Mouse (Mus musculus): ENCODE measurements around the gene Krt79. TPM values are rescaled to one million over a fixed set of nuclear protein-coding genes. Genes with fewer than 3 reads are reported as not detected.

The Krt79 gene
- 0.33 and 0.37 TPM in 2 replicates for polyA plus RNA-seq (2012; rRNA removed)

DNA sequence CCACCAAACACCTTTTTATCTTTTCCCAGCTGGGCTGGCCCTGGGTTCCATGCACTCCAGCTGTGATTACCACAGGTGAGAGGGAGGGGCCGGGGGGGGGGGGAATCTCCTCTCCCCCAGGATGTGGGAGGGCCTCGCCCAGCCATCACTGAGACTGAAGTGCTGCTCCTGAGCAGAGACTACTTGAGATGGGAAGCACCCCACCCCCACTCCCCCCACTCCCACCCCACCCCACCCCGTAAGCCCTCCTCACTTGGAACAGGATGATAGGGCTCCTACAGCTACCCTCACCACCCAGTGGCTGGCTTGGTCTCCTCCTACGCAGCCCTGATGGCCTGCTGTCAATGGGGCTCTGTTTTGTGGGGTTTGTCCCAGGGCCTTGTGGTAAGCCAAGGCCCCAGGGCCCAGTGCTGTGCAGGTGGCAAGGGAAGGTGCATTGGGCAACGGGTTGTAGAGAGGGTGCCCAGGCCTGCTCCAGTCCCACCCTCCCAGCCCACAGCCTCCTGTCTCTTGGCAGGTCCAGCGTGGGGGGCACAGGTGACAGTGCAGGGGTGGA, at the start of gene Krt79:
TSS of gene Krt79 (minus strand) at position 51 of the 556 bp plus-strand sequence.
- TF ChIP-seq POLR2A (IDR thresholded peaks at IDR 0.05; ENCODE audit: low read depth, low read length) (no peak), CTCF (conservative IDR thresholded peaks at IDR 0.05; ENCODE audit: insufficient read depth, insufficient read length, low read depth, low read length) (no peak)
- no peaks in the 10 kb centered on the region for H3K4me1 ChIP-seq (ENCODE audit: control insufficient read depth, insufficient read depth, low read length)
- H3K36me3 ChIP-seq (ENCODE audit: control insufficient read depth, insufficient read depth, low read length): no peaks in the 10 kb centered on the region
- WGBS: 82% methylated on average over 6 of the region's 6 CpGs
- DNase-seq: no peak
- H3K27ac ChIP-seq (ENCODE audit: insufficient read depth, low read depth, low read length): no peak within 1 kb of the TSS
- H3K4me3 ChIP-seq (ENCODE audit: insufficient read depth, low read depth, low read length): no peak within 1 kb of the TSS
- no peaks in the 10 kb centered on the region for H3K27me3 ChIP-seq (replicated peaks; ENCODE audit: control insufficient read depth, insufficient read depth, low read length)

- Histone ChIP-seq H3K4me1 (ENCODE audit: control insufficient read depth, insufficient read depth, low read length) (0 out of 2 replicates have a peak, but pooled peaks cover 4% of the 10 kb centered on the region), H3K27ac (ENCODE audit: insufficient read depth, low read depth, low read length) (no peak overlapping the region), H3K27me3 (replicated peaks; ENCODE audit: control insufficient read depth, insufficient read depth, low read length) (no peaks in the 10 kb centered on the region), H3K36me3 (ENCODE audit: control insufficient read depth, insufficient read depth, low read length) (no peaks in the 10 kb centered on the region), H3K4me3 (ENCODE audit: insufficient read depth, low read depth, low read length) (no peak overlapping the region)
- no peak for TF ChIP-seq CTCF (conservative IDR thresholded peaks at IDR 0.05; ENCODE audit: insufficient read depth, insufficient read length, low read depth, low read length)
- no peak for TF ChIP-seq POLR2A (IDR thresholded peaks at IDR 0.05; ENCODE audit: low read depth, low read length)
- no peak for DNase-seq
- WGBS: 68% methylated on average over 8 of the region's 8 CpGs
These were observed 48.6 kb upstream of the Krt79 start for GRCm38 (mm10) chr15:101988714-101989113.

DNA sequence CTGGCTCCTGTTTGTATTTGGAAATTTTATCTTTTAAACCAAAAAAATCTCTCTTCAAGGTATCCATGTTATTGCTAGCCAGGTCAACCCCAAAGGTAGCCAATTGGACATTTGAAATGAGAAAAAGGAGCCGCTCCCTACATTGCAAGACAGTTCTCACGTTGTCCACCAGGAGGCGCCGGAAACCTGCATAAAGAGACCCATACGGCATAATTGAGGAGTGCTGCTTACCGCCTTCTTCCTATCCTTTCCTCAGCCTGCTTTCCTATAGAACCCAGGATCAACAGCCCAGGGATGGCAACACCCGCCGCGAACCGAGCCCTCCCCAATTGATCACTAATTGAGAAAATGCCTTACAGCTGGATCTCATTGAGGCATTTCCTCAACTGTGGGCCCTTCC, 48.0 kb upstream of the Krt79 start:
- H3K27ac ChIP-seq (ENCODE audit: insufficient read depth, low read depth, low read length): no peak overlapping the region
- TF ChIP-seq CTCF (conservative IDR thresholded peaks at IDR 0.05; ENCODE audit: insufficient read depth, insufficient read length, low read depth, low read length): peak; percentile 93
- no peak for TF ChIP-seq POLR2A (IDR thresholded peaks at IDR 0.05; ENCODE audit: low read depth, low read length)
- H3K4me3 ChIP-seq (ENCODE audit: insufficient read depth, low read depth, low read length): no peak overlapping the region
- H3K27me3 ChIP-seq (replicated peaks; ENCODE audit: control insufficient read depth, insufficient read depth, low read length): no peaks in the 10 kb centered on the region
- DNase-seq: peak; percentile 84
- under 1% methylated on average over 10 of the region's 10 CpGs for WGBS
- 0 out of 2 replicates have a peak, but pooled peaks cover 4% of the 10 kb centered on the region for H3K4me1 ChIP-seq (ENCODE audit: control insufficient read depth, insufficient read depth, low read length)
- no peaks in the 10 kb centered on the region for H3K36me3 ChIP-seq (ENCODE audit: control insufficient read depth, insufficient read depth, low read length)

DNA sequence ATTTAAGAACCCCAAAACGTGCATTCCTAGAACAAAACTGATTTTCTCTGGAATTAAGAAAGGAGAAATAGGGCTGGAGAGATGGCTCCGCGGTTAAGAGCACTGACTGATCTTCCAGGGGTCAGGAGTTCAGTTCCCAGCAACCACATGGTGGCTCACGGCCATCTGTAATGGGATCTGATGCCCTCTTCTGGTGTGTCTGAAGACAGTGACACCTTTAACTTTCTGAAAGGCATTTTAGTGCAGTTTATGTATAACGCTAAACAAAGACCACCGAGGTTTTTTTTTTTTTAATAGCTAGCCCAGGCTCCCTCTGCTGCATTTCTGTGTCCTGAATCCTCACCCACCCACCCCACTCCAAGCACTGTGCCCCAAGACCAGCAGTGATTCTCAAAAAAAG, 44.6 kb upstream of the Krt79 start:
- Histone ChIP-seq H3K27ac (ENCODE audit: insufficient read depth, low read depth, low read length) (no peak overlapping the region), H3K4me3 (ENCODE audit: insufficient read depth, low read depth, low read length) (no peak overlapping the region), H3K36me3 (ENCODE audit: control insufficient read depth, insufficient read depth, low read length) (no peaks in the 10 kb centered on the region), H3K27me3 (replicated peaks; ENCODE audit: control insufficient read depth, insufficient read depth, low read length) (no peaks in the 10 kb centered on the region), H3K4me1 (ENCODE audit: control insufficient read depth, insufficient read depth, low read length) (peaks cover 8% of the 10 kb centered on the region; the same call in 1 of the 2 replicates)
- WGBS: 7% methylated on average over 6 of the region's 6 CpGs
- no peak for DNase-seq
- TF ChIP-seq CTCF (conservative IDR thresholded peaks at IDR 0.05; ENCODE audit: insufficient read depth, insufficient read length, low read depth, low read length): 0 out of 2 replicates have a peak, but pooled peaks have one; percentile 13
- TF ChIP-seq POLR2A (IDR thresholded peaks at IDR 0.05; ENCODE audit: low read depth, low read length): no peak

DNA sequence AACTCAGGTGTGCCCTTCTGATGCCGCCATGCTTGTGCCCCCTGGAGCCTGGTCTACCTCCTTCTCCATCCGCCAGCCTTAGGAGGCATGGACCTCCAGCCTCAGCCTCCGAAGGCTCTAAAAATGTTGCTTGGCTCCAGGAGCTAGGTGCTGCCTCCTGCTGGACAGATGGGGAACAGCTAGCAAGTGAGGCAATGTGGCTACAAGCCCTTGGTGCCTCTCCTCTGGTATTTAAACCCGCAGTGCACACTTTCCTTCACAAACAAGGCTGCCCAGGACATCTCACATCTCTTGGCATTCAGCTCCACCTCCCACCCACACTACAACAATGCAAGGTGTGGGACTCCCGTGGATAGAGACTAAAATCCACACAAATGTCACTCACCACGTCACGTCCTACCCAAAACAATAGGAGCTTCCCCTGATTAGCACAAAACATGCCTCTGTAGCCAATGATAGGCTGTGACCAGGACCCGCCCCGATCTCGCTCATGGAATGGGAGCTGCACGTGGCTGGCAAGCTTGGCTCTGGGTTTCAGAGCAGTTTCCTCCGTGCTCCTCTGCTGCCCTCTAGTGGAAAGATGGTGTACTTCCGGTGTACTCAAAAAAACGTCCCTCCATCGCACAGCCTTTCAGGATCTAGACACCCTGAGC, 44.0 kb upstream of the Krt79 start:
- peak; percentile 96 for DNase-seq
- Histone ChIP-seq H3K4me1 (ENCODE audit: control insufficient read depth, insufficient read depth, low read length) (peaks cover 8% of the 10 kb centered on the region; the same call in 1 of the 2 replicates), H3K27me3 (replicated peaks; ENCODE audit: control insufficient read depth, insufficient read depth, low read length) (no peaks in the 10 kb centered on the region), H3K36me3 (ENCODE audit: control insufficient read depth, insufficient read depth, low read length) (no peaks in the 10 kb centered on the region), H3K27ac (ENCODE audit: insufficient read depth, low read depth, low read length) (peak overlapping the region; percentile 79; the same call in 1 of the 2 replicates), H3K4me3 (ENCODE audit: insufficient read depth, low read depth, low read length) (peak overlapping the region; percentile 24; the same call in 1 of the 2 replicates)
- WGBS: 4% methylated on average over 15 of the region's 15 CpGs
- TF ChIP-seq POLR2A (IDR thresholded peaks at IDR 0.05; ENCODE audit: low read depth, low read length) (no peak), CTCF (conservative IDR thresholded peaks at IDR 0.05; ENCODE audit: insufficient read depth, insufficient read length, low read depth, low read length) (peak; percentile 99)

DNA sequence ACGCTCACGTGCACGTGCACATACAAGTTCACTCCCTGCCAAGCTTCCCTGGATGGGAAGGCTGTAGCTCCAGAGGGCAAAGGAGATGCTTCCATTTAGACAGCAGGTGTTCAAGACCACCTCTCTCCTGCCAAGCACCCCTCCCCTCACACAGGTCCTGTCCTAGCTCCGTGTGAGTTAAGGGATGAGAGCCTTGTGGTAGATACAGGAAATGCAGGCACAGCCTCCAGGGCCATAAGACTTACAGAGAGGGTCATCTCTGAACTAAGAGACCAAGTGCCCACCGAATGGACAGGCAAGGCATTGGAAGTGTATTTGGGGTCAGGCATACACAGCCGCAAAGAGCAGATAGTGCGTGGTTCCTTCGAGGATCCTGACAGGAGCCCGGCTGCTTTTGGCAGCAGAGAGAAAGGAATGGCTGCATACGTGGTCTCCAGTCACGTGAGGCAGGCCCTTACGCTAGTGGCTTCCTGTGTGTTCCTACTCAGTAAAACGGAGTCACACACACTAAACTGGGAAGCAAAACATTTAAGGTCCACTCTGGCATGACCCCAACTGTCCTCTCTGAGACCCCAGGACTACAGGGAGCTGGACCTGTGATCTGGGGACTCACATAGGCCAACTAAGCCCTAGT, 43.3 kb upstream of the Krt79 start:
- Histone ChIP-seq H3K27me3 (replicated peaks; ENCODE audit: control insufficient read depth, insufficient read depth, low read length) (no peaks in the 10 kb centered on the region), H3K27ac (ENCODE audit: insufficient read depth, low read depth, low read length) (no peak overlapping the region), H3K36me3 (ENCODE audit: control insufficient read depth, insufficient read depth, low read length) (no peaks in the 10 kb centered on the region), H3K4me1 (ENCODE audit: control insufficient read depth, insufficient read depth, low read length) (peaks cover 8% of the 10 kb centered on the region; the same call in 1 of the 2 replicates), H3K4me3 (ENCODE audit: insufficient read depth, low read depth, low read length) (no peak overlapping the region)
- DNase-seq: no peak
- TF ChIP-seq CTCF (conservative IDR thresholded peaks at IDR 0.05; ENCODE audit: insufficient read depth, insufficient read length, low read depth, low read length) (no peak), POLR2A (IDR thresholded peaks at IDR 0.05; ENCODE audit: low read depth, low read length) (no peak)
- WGBS: 81% methylated on average over 13 of the region's 13 CpGs

DNA sequence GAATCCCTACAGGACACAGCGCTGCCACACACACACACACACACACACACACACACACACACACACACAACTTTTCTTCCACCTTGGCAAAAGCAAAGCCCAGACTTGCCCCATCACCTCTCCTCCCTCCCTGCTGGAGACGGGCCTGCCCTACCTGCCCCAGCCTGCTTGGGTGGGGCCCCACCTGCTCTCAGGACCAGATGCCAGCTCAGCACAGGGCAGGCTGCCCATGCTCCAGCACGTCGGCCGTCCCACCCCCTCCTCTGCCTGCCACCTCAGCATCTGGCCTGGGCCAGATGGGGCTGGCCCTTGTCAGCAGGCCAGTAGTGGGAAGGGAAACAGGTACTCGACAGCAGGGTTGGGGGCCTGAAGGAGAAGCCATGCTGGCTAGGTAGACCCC, 40.7 kb upstream of the Krt79 start:
- 25% methylated on average over 6 of the region's 6 CpGs for WGBS
- no peak overlapping the region for H3K4me3 ChIP-seq (ENCODE audit: insufficient read depth, low read depth, low read length)
- no peaks in the 10 kb centered on the region for H3K36me3 ChIP-seq (ENCODE audit: control insufficient read depth, insufficient read depth, low read length)
- no peaks in the 10 kb centered on the region for H3K27me3 ChIP-seq (replicated peaks; ENCODE audit: control insufficient read depth, insufficient read depth, low read length)
- TF ChIP-seq CTCF (conservative IDR thresholded peaks at IDR 0.05; ENCODE audit: insufficient read depth, insufficient read length, low read depth, low read length) (no peak), POLR2A (IDR thresholded peaks at IDR 0.05; ENCODE audit: low read depth, low read length) (no peak)
- H3K27ac ChIP-seq (ENCODE audit: insufficient read depth, low read depth, low read length): peak overlapping the region; percentile 65; the same call in 1 of the 2 replicates
- DNase-seq: peak; percentile 93
- peaks cover 30% of the 10 kb centered on the region for H3K4me1 ChIP-seq (ENCODE audit: control insufficient read depth, insufficient read depth, low read length)

Measured in kidney, adult 2 months (tissue).